Mouse (Mus musculus) brain, embryonic 18.5 days (tissue): ENCODE measurements at regions not wholly inside any gene's neighbourhood (a gene's known extent, or its start where the extent isn't known, plus 50 kb on each side); places are given as distances from the start of the nearest gene placed in this dataset.

Experiments
- DNase-seq: peaks from one replicate; pipeline ENCODE4 v3.0.0-alpha.2; 2012; ENCODE audit warnings: low read depth, low spot score

DNA sequence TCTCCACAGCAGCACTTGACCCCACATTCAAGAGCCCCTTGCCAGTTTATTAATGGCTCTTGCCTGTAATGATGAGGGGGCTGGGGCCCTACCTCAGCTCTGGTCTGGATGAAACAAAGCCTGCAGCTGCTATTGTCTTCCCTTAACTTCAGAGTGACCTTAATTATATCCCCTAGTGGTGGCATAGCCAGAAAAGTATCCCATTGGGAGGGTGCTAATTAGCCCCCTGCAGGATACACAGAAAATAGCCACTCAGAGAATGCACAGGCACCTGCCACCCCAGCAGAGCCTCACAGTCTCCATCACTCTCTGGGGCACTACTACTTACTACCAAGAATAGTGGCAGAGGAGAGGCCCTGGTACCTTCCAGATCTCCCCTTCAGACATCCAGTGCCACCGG, 150.0 kb downstream of the Zfp706 start:
- DNase-seq: no peak

DNA sequence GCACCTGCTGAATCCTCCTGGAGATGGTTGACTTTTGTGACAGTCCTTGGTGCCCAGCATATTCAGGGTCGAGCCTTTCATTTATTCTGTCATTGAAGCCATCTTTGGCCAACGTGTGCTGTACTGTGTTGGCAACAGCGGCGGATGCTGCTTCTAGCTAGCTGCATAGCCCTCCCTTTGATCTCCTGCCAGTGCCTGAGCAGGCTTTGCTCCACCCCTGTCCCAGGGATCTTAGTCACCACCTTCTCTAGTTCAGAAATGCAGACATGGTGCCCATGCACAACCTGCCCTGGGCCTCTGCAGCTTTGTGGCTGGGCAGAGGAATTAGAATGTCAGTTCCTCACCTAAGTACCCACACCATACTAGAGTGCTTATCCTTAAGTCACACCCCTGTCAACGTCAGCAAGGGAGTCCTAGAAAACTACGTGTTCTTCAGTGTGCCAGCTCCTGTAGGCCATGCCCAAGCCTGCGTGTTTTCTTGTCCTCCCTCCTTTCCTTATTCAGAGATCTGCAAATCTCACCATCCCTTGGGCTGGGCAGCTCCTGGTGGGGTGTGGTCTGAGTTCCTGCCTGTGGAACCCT, 151.9 kb downstream of the Zfp706 start:
- no peak for DNase-seq

DNA sequence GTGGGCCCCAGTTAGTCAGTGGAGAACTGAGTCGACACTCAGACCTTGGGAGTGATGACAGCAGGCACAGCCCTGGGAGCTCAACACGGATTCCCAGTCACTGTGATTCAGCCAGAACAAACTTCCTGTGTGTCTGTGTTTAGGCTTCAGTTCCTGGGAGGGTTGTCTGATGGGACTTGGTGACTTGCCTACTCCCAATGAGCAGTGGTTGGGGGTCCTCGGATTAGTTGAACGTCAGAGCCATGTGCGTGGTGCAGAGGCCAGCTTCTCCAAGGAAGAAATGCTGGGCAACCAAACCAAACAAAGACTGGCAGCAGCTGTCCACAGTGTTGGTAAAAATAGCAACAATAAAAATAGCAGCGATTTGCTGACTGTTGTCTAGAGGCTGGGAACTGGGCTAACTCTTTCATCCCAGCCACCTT, 152.7 kb downstream of the Zfp706 start:
- DNase-seq: no peak

DNA sequence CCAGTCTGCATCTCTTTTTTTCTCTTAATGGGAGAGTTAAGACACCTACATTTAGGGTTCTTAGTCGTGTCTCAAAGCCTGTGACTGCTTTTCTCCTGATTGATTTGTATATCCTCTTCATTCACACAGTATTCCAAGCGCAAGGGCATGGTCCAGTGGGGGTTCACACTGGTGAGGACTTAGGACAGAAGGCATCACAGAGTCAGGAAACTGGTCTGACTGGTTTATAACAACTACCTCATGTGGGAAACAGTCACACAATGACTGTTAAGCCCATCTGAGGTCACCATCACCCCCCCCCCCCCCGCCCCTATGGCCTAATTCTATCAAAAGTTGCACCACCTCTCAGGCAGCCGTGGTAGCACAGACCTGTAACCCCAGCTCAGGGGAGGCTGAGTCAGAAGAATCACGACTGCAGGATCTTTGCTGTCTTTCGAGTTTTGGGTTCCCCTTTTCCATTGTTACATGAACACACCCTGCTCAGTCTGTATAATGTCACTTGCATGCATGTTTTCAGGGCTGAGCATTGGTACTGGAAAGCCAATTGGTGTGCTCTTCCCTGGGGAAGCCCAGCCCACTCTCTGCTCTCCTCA, 155.2 kb downstream of the Zfp706 start:
- DNase-seq: no peak

DNA sequence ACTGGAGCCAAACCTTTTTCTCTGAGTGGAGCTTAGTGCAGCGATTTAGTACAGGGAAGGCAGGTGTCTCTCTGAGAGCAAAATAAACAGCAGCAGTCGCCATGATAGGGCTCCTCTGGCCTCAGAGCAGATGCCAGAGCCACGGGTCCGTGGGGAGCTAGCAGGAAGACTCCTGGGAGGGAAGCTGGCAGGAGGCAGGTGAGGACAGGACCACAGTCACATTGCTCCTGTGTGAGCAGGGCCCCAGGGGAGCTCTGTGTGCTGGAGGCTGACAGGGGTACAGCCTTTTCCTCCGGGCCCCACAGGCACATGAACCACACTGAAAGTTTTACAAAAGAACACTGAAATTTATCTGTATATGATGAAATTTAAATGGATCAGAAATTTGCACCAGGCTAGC, 159.3 kb downstream of the Zfp706 start:
- no peak for DNase-seq

DNA sequence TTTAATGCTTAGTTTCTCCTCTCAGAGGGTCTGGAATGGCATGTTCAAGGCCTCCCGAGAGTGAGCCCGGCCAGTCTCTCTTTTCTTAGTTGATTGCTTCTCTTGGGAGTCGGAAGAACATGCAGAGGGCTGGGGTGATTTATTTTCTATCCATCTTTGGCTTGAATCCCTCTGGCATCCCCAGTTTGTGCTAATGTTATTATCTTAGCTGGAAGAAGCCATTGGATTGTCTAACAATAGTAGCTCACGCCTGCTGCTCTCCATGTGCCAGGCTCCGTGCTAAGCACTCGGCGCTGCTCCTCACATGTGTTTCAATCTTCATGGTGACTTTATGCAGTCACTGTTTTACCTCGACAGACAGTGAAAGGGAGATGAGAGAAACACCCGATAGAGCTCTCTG, 160.8 kb downstream of the Zfp706 start:
- DNase-seq: no peak
